Mouse (Mus musculus) stomach, postnatal 0 days (tissue): Measurements from ENCODE around the gene Smoc1.

ENCODE experiments used
- CTCF ChIP-seq: IDR thresholded peaks from 2 replicates; pipeline ENCODE4 v1.5.1; 2016; ENCODE audit warnings: antibody characterized with exemption, low read depth, mild to moderate bottlenecking, moderate library complexity
- EP300 ChIP-seq: optimal IDR thresholded peaks from 2 replicates; pipeline ENCODE3; 2016; ENCODE audit warnings: antibody characterized with exemption

- TF ChIP-seq CTCF (no peak), EP300 (no peak)
Measured at GRCm38 (mm10) chr12:81018516-81019279, 7.9 kb upstream of the Smoc1 start.
